Mouse (Mus musculus) liver, embryonic 15.5 days (tissue): ENCODE data around the gene Parp1. TPM values are rescaled to one million over a fixed set of nuclear protein-coding genes. Genes with fewer than 3 reads are reported as not detected.
A peak's percentile ranks its signal among the peaks of the same experiment; 100 is the strongest.

Source experiments
- ATAC-seq: fragments of 200-750 bp; cut with Nextera tagmentation; 2 replicates; pipeline ENCODE4 v1.8.0; 2017; ENCODE audit warnings: moderate number of reproducible peaks, mild to moderate bottlenecking, moderate library complexity; ENCODE audit not compliant: insufficient read depth
- H3K27ac ChIP-seq: fragments of 300-500 bp; sonication (generic); replicated peaks from 2 replicates; pipeline ENCODE4 v1.5.1; 2015; ENCODE audit warnings: mild to moderate bottlenecking, inconsistent platforms
- H3K27me3 ChIP-seq: fragments of 300-500 bp; sonication (generic); 2 replicates; pipeline ENCODE4 v1.6.1; 2015; ENCODE audit warnings: mild to moderate bottlenecking, inconsistent platforms
- H3K36me3 ChIP-seq: fragments of 300-500 bp; sonication (generic); replicated peaks from 2 replicates; pipeline ENCODE4 v1.6.1; 2015; ENCODE audit warnings: moderate library complexity, mild to moderate bottlenecking, inconsistent platforms
- H3K4me1 ChIP-seq: fragments of 300-500 bp; sonication (generic); replicated peaks from 2 replicates; pipeline ENCODE4 v1.6.1; 2015; ENCODE audit warnings: inconsistent platforms
- H3K4me2 ChIP-seq: fragments of 300-500 bp; sonication (generic); 2 replicates; pipeline ENCODE4 v1.6.1; 2015; ENCODE audit warnings: moderate library complexity, mild to moderate bottlenecking, inconsistent platforms
- H3K4me3 ChIP-seq: fragments of 300-500 bp; sonication (generic); replicated peaks from 2 replicates; pipeline ENCODE4 v1.5.1; 2015; ENCODE audit warnings: mild to moderate bottlenecking, inconsistent platforms
- H3K9ac ChIP-seq: fragments of 300-500 bp; sonication (generic); 2 replicates; pipeline ENCODE4 v1.6.1; 2015; ENCODE audit warnings: moderate library complexity, mild to moderate bottlenecking, inconsistent platforms
- H3K9me3 ChIP-seq: fragments of 300-500 bp; sonication (generic); replicated peaks from 2 replicates; pipeline ENCODE4 v1.6.1; 2016; ENCODE audit warnings: inconsistent platforms
- WGBS: fragments of 180-500 bp; shearing (Covaris S2); methylation state at CpG from one replicate; pipeline ENCODE4 v1.1.7; 2015; ENCODE audit warnings: mixed read lengths; ENCODE audit not compliant: insufficient replicate concordance; 5-methylcytosine and 5-hydroxymethylcytosine counted together
- microRNA-seq: library from miRNA; unstranded; fragments of <30 nt; microRNA quantifications from one replicate; pipeline ENCODE4, GENCODE M21; 2016
- polyA plus RNA-seq: library from polyadenylated mRNA; unstranded; fragments of >200 nt; fragmentation: Nextera tagmentation; extraction: Ambion mirVana; gene quantifications from 2 replicates; pipeline ENCODE4 v1.2.1, GENCODE M21; 2015

Gene Parp1
- polyA plus RNA-seq, 1 experiment from 2014 or later, result 54.5 TPM

DNA sequence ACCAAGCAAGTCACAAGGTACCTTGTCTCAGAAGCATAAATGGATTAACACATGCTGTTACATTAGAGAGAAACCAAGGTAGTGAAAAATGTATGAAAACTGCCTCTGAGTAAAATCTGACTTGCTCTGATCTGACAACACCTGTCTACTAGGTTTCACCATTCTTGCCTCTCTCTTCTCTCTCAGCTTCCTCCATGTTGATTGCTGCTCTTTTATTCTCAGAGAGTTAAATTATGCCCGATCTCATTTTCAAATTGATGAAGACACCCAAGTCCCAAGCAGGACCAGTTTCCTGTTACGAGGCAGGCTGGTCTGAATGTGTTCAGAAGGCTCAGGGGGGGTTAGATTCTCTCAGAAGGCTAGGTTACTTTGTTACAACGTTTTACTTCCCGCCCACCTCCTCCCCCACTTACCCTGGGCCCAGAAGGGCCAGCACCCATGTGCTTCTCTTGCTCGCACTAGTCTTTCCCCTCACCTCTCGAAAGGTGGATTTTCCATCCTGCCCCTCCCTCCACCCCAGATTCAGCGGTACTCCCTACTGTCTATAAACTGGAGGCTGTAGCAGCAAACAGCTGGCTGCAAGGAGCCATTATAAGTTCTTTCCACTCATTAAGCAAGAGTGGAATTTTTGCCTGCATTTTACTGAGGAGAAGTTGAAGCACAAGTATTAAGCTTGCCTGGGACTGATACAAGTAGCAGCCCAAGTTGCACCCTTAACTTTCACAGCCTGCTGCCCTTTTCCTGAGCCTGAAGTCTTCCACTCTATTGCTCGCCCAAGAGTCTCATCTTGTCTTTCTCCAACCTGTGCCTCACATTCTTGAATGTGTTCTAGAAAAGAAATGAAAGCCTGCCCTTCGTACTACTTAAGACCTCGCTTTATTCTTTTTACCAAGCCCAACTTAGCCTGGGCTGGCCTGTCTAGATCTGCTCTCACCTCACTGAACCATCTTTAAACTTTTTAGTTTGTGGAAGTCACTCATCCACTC, 71.0 kb downstream of the Parp1 start:
- H3K27ac ChIP-seq, result no peak overlapping the region; the same call in 1 of the 2 replicates
- ATAC-seq, result no peak

DNA sequence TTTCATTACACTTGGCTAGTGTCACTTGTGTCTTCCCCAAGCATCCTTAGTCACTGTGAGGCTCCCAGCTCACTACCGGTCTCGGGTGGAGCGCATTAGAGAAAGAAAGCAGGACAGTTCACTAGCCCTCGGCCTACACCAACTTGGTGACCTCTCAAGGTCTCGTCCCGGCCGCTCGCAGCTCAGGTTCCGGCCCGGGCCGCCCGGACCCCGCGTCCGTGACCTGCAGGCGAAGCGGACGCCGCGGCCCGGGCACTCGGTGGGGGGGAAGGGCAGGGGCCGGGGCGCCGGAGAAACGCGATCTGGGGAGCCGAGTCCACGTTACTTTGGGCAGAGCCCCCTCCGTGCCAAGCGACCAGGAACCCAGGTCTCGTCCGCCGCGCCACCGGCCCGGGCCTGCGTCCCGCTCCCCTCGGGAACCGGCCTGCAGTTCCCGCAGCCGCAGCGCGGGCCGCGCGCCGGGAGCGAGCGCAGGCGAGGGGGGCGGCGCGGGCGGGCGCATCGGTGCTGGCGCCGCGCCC, 71.9 kb downstream of the Parp1 start:
- Histone ChIP-seq H3K4me2 (peak overlapping the region; percentile 92), H3K9me3 (no peaks in the 10 kb centered on the region), H3K36me3 (0 out of 2 replicates have a peak, but pooled peaks cover 3% of the 10 kb centered on the region), H3K4me3 (peak overlapping the region; percentile 80), H3K9ac (peak overlapping the region; percentile 93), H3K27me3 (no peaks in the 10 kb centered on the region), H3K27ac (peak overlapping the region; percentile 89), H3K4me1 (peaks cover 36% of the 10 kb centered on the region)
- WGBS, result 0% methylated on average over 45 of the region's 61 CpGs
- peak; percentile 40 for ATAC-seq

More for the DNA sequence above, 71.0 kb downstream of the Parp1 start:
- Histone ChIP-seq H3K4me2 (peak overlapping the region; percentile 92), H3K9ac (peak overlapping the region; percentile 93), H3K9me3 (no peaks in the 10 kb centered on the region), H3K36me3 (0 out of 2 replicates have a peak, but pooled peaks cover 3% of the 10 kb centered on the region), H3K4me1 (peaks cover 36% of the 10 kb centered on the region), H3K4me3 (peak overlapping the region; percentile 80), H3K27me3 (no peaks in the 10 kb centered on the region)
- 58% methylated on average over 10 of the region's 10 CpGs for WGBS

DNA sequence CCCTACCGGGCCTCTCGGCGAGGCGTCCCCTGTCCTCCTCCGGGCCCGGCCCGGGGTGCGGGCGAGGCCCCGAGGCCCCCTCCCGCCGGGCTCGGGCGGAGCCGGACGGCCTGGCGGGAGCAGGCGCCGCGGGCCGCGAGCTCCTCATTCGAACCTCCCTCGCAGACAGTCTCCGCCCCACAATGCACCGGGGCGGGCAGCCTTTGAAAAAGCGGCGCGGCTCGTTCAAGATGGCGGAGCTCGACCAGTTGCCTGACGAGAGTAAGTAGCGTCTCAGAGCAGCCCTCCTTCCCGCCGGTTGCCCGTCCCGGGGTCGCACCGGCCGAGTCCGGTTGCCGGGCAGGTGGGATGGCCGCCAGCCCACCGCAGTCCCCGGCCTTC, 72.4 kb downstream of the Parp1 start, which contains the start of gene Lin9:
Lin9 (plus strand) TSS at position 14 of the 381 bp plus-strand sequence.
- Histone ChIP-seq H3K27ac (peak within 1 kb of the TSS; percentile 89), H3K4me1 (peaks cover 37% of the 10 kb centered on the region)
- peak; percentile 93 for ATAC-seq

DNA sequence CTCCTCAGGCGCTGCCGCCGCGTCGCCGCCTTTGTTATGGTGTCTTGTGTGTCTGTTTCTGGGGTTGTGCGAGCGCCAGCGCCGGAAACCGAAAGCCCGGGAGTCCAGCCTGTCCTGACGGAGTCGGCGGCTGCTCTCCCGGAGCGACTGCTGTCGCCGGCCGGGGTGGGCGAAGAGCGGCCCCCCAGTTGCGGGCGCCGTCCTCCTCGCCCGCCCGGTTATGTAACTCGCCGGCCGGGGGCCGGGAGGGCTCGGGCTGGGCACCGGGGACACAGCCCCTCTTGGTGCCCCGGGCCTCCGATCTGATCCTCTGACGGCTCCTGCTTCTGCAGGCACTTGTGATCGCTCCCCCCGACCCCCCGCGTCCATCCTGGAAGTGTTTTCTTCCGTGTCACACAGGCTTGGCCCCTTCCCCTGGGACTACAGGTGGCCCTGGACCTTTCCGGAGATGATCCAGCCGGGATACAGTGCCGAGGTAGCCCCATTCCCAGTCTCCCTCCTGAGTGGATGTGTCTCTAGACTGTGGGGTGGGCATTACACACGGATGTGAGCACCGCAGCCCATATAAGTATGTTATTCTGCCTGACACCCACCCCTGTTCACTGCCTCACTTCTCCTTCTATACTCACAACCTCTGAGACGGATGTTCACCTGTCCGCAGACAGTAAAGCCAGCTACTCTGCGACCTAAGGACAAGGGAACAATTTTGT, 72.9 kb downstream of the Parp1 start:
- H3K4me2 ChIP-seq, result peak overlapping the region; percentile 92
- peak overlapping the region; percentile 80 for H3K4me3 ChIP-seq
- peak overlapping the region; percentile 89 for H3K27ac ChIP-seq
- 2% methylated on average over 50 of the region's 50 CpGs for WGBS
- peak; percentile 53 for ATAC-seq
- no peaks in the 10 kb centered on the region for H3K9me3 ChIP-seq
- H3K4me1 ChIP-seq, result peaks cover 42% of the 10 kb centered on the region
- H3K27me3 ChIP-seq, result no peaks in the 10 kb centered on the region
- H3K9ac ChIP-seq, result peak overlapping the region; percentile 93
- H3K36me3 ChIP-seq, result 0 out of 2 replicates have a peak, but pooled peaks cover 3% of the 10 kb centered on the region

More for the DNA sequence above, 72.4 kb downstream of the Parp1 start, which contains the start of gene Lin9:
- peak within 1 kb of the TSS; percentile 93 for H3K9ac ChIP-seq
- H3K27me3 ChIP-seq, result no peaks in the 10 kb centered on the region
- no peaks in the 10 kb centered on the region for H3K9me3 ChIP-seq
- 0 out of 2 replicates have a peak, but pooled peaks cover 3% of the 10 kb centered on the region for H3K36me3 ChIP-seq
- under 1% methylated on average over 47 of the region's 47 CpGs for WGBS
- H3K4me2 ChIP-seq, result peak within 1 kb of the TSS; percentile 92
- H3K4me3 ChIP-seq, result peak within 1 kb of the TSS; percentile 80

DNA sequence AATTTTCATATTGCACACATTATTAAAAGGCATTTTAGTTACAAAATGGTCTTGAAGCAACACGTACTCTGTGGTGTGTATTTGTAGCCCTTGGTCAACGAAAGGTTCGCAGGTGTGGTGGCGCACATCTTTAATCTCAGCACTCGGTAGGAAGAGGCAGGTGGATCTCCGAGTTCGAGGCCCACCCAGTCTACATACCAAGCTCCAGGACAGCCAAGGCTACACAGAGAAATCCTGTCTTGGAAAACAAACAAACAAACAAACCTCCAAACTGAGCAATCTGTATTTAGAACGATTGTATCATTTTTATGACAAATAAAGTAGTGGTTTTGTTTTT, 73.5 kb downstream of the Parp1 start:
- Histone ChIP-seq H3K4me2 (peak overlapping the region; percentile 92), H3K9ac (peak overlapping the region; percentile 93), H3K4me3 (peak overlapping the region; percentile 80), H3K9me3 (no peaks in the 10 kb centered on the region), H3K27me3 (no peaks in the 10 kb centered on the region), H3K36me3 (0 out of 2 replicates have a peak, but pooled peaks cover 3% of the 10 kb centered on the region), H3K4me1 (peaks cover 40% of the 10 kb centered on the region), H3K27ac (peak overlapping the region; percentile 89; the same call in 1 of the 2 replicates)
- no peak for ATAC-seq
- 54% methylated on average over 8 of the region's 8 CpGs for WGBS

Small RNA genes lying within 50 kb of the gene (microRNA-seq; reads per million reads assigned to microRNA genes)
- 0.76 reads per million for gene Mir6904

Other genes starting within 250 kb of the Parp1 start
- 1.3 and 1.6 TPM in 2 replicates for gene Itpkb, start 238.4 kb upstream of the Parp1 start, polyA plus RNA-seq
- gene Stum, start 85.4 kb upstream of the Parp1 start, polyA plus RNA-seq, result 0.06 and 0.10 TPM in 2 replicates
- gene Lin9, start 72.2 kb downstream of the Parp1 start, polyA plus RNA-seq, result 9.6 and 9.8 TPM in 2 replicates
- gene Mixl1, start 128.1 kb downstream of the Parp1 start, polyA plus RNA-seq, result 0.23 and 0.33 TPM in 2 replicates
- gene Acbd3, start 157.1 kb downstream of the Parp1 start, polyA plus RNA-seq, result 7.6 and 8.3 TPM in 2 replicates
- 2,115 and 2,296 TPM in 2 replicates for gene H3f3a, start 245.0 kb downstream of the Parp1 start, polyA plus RNA-seq